Mouse (Mus musculus) brain, adult 2 months (tissue): ENCODE results near the gene Psmc6.

Experiments used
- DNase-seq: peaks from one replicate; pipeline ENCODE4 v3.0.0; 2011; ENCODE audit warnings: low read depth, low spot score

Psmc6 gene

GRCm38 (mm10) chr14:45350931-45351859, 21.6 kb downstream of the Psmc6 start, which contains the start of gene Styx:
Gene Styx (plus strand): TSS chr14:45351093.
- DNase-seq, result peak; percentile 96

GRCm38 (mm10) chr14:45364211-45365195, 34.9 kb downstream of the Psmc6 start:
- peak; percentile 87 for DNase-seq

- no peak for DNase-seq
These were observed 35.6 kb downstream of the Psmc6 start for GRCm38 (mm10) chr14:45365196-45365587.

GRCm38 (mm10) chr14:45378771-45379170, 49.2 kb downstream of the Psmc6 start:
- no peak for DNase-seq

GRCm38 (mm10) chr14:45380756-45381155, 51.2 kb downstream of the Psmc6 start:
- peak; percentile 59 for DNase-seq

DNA sequence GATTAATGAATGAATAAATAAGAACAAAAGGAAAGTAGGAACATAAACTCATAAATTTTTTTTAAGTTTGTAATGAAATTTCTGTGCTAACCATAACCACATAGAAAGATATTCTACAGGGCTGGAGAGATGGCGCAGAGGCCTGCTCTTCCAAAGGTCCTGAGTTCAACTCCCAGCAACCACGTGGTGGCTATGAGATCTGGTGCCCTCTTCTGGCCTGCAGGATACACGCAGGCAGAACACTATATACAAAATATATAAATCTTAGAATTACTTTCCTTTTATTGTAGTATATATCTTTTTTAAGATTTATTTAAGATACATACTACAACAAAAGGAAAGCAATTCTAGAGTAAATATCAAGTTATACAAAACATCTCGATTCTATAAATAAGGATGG, 53.3 kb downstream of the Psmc6 start:
- DNase-seq, result no peak

- no peak for DNase-seq
These were observed 56.0 kb downstream of the Psmc6 start for GRCm38 (mm10) chr14:45385596-45385995.

- DNase-seq, result no peak
These were observed 57.9 kb downstream of the Psmc6 start for GRCm38 (mm10) chr14:45387480-45387879.

DNA sequence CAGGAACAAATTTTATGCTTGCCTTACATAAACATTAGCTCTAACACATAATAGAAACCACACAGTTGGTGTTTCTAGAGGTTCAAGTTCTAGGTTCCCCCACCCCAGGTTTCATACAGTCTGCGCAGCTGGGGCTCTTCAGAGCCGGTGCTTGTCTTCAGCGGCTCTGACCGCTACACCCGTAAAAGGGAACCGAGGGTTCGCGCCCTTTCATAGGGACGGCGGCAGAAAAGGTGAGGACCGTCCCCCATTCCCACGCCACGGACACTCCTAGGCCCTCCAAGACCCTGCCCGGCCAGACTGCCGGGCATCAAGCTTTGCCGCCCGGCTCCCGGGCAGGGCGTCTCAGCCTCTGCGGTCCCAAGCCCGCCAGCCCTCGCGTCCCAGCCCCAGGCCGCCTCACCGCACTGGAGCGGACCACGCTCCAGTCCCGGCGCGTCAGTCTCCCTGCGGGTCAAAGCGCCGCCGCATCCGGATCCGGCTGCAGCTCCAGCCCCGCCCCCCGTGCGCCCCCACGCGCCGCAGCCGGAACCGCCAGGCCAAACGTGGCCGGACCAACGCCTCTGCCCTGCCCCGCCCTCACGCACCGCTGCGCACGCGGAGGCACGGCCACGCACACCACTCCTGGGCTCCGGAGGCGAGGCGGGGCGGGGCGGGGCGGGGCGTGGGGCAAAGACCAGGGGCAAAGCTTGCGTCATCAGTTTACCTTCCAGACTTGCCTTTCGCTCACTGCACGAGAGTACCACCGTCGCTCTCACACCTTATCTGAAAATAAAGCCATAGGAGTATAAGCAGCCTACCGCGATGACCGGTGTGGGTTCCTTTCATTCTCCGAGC, 59.0 kb downstream of the Psmc6 start:
- peak; percentile 96 for DNase-seq

DNA sequence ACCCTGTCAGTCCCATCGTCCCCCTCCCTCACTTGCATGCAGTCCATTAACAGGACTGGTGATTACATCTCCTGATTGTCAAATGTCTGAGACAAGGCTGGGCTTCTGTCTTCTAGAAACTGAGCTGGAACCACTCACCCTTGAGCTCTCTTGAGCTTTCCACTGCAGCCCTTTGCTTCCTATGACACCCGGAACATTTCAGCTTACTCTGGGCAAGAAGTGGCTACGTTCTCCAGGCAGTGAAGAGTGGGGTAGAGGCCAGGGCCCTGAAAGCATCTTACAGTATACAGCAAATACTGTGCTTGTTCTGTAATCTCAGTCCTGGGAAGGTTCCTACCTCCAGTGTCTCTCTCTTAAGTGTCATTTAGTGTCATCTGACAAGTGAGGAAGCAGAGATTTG, 59.6 kb downstream of the Psmc6 start:
- DNase-seq, result no peak
